Mouse (Mus musculus): ENCODE results near the gene Hcls1.

DNA sequence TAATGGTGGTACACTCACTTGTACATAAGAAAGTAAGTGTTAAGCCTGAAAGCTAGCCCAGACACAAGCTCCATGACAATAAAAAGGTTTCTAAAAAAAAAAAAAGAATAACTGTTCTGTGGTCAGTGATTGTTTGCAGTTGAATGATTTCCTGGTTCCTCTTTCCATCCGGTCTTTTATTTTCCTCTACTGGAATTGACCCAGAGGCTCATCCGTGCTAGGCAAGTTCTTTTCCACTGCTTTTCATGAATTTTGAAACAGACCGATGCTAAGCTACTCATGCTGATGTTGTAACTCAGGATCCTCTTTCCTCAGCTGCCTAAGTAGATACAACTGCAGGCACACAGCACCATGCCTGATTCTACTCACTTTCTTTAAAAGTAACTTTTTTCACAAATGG lies 14.4 kb upstream of the Hcls1 start:
- TF ChIP-seq POLR2A (IDR thresholded peaks at IDR 0.05; ENCODE audit: borderline replicate concordance, control insufficient read depth, low read depth, low read length) (no peak), CTCF (IDR thresholded peaks at IDR 0.05; ENCODE audit: control insufficient read depth, insufficient read depth, low read length) (no peak)

Data from bone marrow, adult 2 months (tissue).